Mouse (Mus musculus) megakaryocyte, embryonic 14.5 days (primary cell): ENCODE data around the gene Rpp25.

ENCODE experiments used
- FLI1 ChIP-seq: IDR thresholded peaks from 2 replicates; pipeline ENCODE4 v1.6.1; 2012; ENCODE audit warnings: low read length, inconsistent platforms, mixed read lengths
- GATA1 ChIP-seq: IDR thresholded peaks from 3 replicates; pipeline ENCODE4 v1.6.1; 2012; ENCODE audit warnings: mixed read lengths, low read length, inconsistent platforms, borderline replicate concordance

DNA sequence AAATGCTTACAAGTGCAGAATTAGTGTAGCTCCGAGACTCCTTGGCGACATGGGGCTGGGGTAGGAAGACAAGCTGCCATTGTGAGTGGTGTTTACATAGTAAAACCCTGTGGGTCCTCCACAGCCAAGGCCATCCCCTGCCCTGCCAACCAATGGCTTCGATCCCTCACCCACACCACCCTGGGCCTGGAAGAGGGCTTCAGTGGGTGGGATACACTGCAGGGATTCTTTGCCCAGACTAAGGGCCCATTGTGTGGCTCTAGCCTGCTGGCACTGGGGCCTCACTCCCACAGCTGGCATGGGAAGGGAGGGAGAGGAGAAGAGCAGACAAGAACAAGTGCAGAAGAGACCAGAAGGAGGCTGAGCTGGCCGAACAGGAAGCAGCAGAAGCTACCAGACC, 34.9 kb upstream of the Rpp25 start:
- TF ChIP-seq GATA1 (no peak), FLI1 (no peak)
